Mouse (Mus musculus) inflammation-experienced regulatory T-cells, adult 6 months (primary cell): ENCODE measurements around the gene Scd4. TPM values are rescaled to one million over a fixed set of nuclear protein-coding genes. Genes with fewer than 3 reads are reported as not detected.
"Not testable (repeated sequence)": the region's sequence is repeated elsewhere in the genome, so short reads cannot be mapped to it uniquely, and the experiment has no call there.

ENCODE experiments used
- ATAC-seq: one replicate; pipeline ENCODE4 v1.8.0; 2017
- polyA plus RNA-seq, 3 experiments: library from polyadenylated mRNA; unstranded; fragments of 100-300 nt; shearing (Covaris generic); gene quantifications; one replicate each; pipeline ENCODE4 v1.2.1; 2017

The Scd4 gene
- polyA plus RNA-seq, 3 experiments from 2014 or later, result 0.29 to 0.81 (median 0.55) TPM

DNA sequence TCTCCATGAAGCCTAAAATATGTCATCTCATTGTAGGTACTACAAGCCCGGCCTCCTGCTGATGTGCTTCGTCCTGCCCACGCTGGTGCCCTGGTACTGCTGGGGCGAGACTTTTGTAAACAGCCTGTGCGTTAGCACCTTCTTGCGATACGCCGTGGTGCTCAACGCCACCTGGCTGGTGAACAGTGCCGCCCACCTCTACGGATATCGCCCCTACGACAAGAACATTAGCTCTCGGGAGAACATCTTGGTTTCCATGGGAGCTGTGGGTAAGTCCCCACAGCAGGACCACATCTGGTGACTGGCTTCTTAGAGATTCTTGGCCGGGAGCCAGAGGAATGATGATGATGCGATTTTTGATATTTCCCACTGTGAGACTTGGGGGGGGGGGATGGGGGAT is 31.7 kb upstream of the Scd4 start:
- peak; percentile 63 for ATAC-seq

DNA sequence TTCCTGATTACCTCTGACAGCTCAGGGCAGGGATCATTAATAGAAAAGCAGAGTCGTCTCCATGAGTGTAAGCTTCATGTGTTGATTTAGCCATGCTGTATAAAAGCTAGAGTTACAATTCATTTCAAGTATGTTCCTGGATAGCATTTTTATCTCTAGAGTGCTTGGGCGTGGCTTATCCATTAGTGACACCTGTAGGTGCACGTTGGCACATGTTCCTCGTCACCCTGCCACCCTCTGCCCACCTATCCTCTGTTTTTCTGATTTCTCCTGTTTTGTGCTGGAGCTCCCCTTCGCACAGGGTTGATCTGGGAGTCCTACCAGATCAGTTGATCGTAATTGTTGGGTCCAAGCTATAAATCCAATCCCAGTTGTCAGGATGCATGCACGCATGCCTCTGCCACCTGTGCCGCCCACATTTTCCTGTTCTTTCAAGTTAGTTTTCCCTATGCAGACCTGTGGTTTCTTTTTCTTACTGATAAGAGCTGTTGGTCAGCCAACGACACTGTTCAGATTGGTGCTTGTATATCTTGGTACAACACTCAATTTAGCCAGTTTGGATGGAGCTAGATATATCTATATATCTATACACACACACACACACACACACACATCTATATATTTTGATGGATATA is 31.1 kb upstream of the Scd4 start:
- ATAC-seq, result no peak

DNA sequence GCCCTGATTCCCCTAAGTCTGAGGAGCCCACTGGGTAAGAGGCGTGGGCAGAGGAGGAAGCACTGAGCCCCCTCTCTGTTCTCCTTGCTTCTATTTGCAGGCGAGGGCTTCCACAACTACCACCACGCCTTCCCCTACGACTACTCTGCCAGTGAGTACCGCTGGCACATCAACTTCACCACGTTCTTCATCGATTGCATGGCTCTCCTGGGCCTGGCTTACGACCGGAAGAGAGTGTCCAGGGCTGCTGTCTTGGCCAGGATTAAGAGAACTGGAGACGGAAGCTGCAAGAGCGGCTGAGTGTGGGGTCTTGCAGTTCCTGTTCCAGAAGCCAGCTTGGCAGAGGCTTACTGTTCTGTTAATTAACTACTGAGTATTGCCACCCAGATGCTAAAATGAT is 30.0 kb upstream of the Scd4 start:
- ATAC-seq, result no peak

DNA sequence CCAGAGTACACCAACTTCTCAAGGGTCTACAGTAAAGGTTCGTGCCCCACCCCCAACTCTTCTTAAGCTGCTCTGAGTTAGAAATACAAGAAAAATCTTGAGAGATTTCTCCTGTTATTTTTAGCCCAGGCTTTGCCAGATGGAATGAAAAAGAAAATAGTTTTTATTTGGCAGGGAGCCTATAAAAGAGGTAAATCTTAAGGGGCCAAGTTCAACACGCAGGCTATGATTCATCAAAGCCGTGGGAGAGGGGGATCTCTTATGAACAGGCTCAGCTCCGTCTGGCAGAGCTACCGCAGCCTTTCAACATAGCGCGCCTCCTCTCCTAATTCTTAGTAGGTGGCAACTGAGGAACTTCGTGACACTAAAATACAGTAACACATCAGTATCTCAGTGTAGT is 29.4 kb upstream of the Scd4 start:
- no peak for ATAC-seq

DNA sequence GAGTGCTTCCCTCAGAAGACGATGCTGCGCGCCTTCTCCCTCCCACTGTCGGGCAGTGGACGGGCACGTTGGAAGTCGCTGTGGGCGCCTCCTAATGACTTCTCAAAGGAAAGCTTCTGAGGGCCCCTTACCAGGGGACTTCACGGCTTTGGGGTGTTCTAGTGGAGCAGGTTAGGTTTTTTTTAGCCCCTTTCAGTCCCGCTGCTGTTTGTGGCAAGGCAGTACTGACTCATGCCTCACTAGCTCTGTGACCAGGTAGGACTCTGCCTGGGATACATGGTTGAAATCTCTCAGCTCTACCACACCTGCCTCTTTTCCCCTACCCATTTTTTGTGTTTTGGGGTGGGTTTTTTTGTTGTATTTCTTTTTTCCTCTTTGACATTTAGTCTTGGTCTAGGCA is 28.5 kb upstream of the Scd4 start:
- no peak for ATAC-seq

DNA sequence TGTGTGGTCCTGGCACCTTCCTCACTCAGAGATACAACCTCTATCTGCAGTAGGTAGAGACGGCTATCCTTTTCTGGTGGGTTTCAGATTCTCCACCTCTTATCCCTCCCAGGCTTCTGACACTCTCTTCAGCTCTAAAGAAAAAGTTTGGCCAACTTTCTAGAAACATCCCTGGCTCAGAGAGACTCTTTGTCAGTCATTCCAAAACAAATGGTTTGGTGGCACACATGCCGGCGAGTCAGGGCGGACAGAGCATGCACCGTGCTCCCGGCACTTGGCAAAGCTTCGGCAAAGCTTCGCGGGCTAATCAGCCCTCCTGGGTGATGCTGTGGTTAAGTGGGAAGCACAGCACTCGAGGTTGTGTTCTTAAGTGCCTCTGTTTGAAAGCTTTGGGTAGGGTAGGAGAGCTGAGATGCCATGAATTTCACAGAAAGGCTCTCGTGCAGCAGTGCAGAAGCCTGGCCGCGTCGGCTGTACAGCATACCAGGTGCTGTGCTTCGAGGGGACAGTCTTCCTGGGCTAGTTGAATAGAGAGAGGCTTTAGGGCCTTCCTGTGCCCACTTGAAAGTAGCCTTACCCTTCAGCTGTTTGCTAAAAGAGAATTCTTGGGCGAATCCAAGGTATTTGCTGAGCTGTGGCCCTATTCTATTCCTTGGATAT is 27.9 kb upstream of the Scd4 start:
- ATAC-seq, result no peak

DNA sequence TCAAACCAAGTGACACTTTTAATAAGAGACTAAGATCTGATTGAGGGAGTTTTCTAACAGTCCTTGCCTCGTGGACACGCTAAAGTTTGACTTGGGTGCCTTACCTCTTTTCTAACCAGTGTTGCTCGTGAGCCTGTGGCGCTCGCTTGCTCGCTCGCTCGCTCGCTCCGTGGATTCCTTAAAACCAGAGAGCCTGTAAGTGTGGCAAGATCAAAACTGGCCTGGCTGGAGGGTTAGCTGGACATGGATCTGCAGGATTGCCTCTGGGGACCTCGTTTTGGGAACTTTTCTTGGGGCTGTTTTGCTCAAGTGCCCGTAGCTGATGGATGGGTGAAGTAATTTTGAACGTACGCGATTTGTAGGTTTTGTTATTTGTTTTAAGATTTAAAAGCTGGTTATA is 27.2 kb upstream of the Scd4 start:
- no peak for ATAC-seq

DNA sequence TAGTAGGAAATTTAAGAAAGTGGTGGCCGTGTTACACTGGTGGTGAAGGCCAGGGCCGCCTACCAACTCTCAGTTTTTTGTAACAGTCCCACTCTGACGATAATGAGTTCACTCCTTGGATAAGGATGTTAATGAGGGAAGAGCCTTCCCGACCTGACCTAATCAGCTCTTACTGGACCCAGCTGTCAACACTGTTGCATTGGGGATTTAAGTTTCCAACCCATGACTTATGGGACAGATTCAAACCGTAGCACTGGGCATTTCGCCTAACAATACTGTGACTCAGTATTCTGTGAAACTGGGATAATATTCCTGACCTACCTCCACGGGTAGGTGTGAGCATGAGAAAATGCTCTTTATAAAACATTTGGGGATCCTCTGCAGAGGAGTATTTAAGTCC is 26.7 kb upstream of the Scd4 start:
- no peak for ATAC-seq

DNA sequence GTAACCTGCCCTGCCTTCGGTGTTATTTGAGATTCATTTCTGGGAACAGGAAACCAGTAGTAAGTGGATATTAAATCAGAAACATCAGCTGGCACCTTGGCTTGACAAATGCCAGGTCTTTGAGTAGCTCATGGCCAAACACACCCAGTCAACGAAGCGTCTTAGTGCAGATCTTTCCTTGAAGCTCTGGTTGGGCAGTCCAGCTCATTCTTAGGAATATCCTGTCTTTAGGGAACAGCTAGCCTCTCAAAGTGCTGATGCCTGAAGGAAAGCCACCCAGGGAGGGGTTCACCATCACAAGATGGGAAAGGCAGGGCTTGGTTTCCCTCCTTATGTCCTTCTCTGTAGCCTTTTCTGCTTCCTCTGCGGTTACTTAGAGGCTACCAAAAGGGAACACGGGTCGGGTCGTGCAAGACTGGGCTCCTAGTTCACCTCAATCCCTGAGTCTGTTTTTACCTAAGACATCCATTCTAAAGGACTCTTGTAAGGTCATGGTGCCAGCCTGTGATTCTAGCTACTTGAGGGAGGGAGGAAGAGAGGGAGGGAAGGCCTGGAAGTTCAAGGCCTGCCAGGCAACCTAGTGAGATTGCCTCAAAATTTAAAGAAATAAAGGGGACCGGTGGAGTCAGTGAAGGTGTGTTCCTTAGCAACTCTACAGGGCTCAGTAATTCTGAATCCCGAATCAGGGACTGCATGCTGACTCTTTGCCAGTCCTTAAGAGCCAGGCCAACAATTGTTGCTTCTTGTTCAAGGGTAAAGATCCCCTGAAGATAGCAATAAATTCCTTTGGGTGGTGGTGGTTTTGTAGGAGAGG is 25.6 kb upstream of the Scd4 start:
- no peak for ATAC-seq

DNA sequence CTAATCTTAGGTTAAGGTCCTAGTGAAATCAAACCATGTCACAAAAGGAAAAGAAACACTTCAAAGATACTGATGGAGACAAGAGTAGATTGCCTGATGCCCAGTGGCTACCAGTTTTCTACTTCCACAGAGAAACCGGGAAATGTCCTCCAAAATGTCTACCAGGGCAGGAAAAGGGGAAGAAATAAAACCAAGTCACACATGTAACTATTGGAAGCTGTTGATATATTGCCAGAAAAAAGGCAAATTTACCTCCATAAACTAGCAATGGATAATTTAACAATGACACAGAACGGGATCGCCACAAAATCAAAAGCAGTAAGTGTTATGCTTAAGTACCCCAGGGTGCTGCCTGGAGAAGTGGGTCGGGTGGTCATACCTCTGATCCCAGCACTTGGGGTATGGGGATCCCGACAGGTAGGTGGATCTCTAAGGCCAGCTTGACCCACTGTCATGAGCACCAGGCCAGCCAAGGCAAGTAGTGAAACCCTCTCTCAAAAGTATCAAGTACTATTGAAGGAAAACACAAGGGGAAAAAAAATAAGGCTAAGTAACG is 24.9 kb upstream of the Scd4 start:
- no peak for ATAC-seq

DNA sequence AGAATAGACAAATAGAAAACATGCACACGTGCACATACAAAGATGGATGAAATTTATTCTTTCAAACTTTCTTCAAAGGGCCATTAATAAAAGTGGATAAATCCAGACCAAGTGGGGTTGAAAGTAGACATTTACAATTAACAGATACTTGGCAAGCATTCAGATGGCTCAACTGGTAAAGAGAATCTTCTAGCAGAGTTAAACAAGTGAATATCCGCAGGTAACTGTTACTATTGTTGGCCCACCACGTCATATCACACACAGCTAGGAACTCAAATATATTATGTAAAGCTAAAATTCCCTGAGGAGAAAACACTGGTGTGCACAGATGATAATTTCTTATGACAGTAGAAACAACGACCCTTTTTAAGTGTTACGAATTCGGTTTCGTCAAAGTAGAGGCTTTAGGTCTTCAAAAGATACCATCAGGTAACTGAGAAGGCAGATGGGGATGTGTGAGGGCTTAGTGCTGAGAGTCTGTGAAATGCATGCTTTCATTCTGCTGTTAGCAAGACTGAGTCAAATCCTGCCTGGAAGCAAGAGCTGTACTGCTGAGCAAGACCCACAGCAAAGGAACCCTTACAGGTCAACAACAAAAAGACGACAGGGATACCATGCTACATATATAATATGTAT is 24.2 kb upstream of the Scd4 start:
- ATAC-seq, result no peak

DNA sequence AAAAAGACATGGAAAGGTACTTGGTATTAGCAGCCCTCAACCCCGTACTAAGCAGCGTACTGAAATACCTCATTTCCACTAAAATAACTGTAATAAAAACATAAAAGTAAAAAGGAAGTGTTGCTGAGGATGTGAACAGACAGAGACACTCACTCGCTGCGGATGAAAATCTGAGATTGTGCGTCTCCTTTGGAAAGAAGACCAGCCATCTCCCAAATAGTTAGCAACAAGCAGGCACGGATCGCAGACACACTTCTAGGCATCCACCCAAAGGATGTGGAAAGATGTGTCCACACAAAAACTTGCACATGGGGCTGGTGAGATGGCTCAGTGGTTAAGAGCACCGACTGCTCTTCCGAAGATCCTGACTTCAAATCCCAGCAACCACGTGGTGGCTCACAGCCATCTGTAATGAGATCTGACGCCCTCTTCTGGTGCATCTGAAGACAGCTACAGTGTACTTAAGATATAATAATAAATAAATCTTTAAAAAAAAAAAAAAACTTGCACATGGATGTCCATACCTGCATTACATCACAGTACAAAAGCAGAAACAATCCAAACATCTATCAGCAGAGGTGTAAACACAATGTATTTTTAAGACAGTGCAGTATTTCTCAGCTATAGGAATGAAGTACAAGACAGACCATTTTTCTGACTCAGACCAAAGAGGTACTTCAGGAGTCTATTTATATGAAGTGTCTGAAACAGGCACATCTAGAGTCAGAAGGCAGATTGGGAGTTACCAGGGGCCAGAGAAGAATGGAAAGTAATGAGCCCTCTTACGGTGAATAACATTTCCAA is 23.3 kb upstream of the Scd4 start:
- no peak for ATAC-seq

DNA sequence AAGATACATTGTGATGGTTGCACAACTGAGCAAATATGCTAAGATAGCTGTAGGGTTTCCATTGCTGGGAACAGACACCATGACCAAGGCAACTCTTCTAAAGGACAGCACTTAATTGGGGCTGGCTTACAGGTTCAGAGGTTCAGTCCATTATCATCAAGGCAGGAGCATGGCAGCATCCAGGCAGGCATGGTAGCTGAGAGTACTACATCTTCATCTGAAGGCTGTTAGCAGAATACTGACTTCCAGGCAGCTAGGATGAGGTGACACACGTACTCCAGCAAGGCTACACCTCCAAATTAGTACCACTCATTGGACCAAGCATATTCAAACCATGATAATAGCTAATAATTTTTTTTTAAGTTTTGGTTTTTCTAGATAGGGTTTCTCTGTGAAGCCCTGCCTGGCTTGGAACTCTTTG is 22.7 kb upstream of the Scd4 start:
- ATAC-seq, result not testable (repeated sequence)

DNA sequence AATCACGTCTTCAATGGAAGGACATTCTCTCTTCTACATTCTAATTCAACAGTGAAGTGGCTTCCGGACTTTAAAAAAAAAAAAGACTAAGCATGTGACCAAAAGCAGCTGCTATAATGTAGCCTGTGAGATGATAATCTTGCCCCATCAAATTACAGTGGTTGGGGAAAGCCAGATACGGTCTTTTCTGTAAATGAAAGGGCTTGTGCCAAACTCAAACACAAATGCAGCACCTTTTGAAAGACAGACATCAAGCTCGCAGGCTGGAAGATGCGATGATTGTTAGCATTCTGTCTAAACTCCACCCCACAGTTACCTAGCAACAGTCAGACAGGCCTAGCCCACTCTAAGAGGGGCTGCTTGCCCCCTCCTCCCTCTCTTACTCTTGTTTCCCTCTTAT is 22.1 kb upstream of the Scd4 start:
- ATAC-seq, result peak; percentile 52

DNA sequence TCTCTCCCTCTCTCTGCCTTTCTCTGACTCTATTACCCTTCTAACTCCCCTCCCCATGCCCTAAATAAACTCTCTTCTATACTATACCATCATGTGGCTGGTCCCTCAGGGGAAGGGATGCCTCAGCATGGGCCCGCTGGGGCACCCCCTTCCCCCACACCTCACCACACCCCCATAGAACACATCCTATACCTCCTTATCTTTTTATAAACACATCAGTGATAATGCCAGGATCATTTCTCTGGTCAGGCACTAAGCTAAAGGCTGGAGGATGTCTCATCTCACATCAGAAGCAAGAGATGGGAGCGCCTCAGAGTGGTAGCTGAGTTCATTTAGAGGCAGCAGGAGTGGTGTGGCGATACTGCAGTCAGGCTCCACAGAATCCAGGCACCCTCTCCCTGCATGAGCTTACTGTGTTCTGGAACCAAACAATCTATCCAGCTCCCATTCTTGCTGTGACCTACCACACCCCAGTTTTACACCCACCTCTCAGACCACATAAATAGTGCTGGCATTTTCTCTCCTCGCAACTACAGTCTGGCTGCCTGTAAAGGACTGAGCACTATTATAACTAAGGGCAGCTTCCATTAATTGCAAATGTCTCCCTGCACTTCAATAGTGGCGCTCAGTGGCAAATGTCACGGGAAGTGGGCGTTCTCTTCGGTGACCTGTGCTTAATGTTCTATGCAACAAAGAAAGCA is 21.4 kb upstream of the Scd4 start:
- ATAC-seq, result no peak

DNA sequence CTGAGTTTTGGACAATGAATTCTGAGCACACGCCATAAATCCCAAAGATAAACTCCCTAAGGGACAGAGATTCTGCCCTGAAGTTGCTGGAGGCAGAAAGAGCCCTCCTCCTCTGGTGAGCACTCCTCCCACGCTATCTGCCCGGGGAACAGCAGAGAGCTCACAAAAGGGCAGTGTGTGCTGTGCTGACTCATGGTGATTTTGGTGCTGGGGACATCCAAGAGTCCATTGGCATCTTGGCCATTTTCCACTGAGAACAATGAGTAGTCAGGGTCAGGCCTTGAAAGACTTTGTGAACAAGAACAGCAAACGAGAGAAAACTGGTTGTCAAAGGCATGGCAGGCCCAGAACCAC is 20.9 kb upstream of the Scd4 start:
- ATAC-seq, result no peak

DNA sequence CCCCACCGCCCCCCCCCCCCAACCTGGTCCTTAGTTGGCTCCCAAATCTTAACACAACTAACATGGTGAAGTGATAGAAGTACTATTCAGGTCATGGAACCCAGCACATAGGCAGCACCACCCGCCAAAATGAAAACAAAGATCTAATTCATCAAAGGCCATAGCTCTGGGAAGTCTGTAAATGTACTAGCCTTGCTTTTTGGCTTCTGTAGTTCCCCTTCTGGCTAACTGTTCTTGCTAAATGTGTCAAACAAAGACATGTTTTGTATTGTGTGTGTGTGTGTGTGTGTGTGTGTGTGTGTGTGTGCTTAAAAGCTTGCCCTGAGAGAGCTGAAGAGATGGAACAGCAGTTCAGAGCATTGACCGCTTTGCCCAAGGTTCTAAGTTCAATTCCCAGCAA is 19.8 kb upstream of the Scd4 start:
- no peak for ATAC-seq

DNA sequence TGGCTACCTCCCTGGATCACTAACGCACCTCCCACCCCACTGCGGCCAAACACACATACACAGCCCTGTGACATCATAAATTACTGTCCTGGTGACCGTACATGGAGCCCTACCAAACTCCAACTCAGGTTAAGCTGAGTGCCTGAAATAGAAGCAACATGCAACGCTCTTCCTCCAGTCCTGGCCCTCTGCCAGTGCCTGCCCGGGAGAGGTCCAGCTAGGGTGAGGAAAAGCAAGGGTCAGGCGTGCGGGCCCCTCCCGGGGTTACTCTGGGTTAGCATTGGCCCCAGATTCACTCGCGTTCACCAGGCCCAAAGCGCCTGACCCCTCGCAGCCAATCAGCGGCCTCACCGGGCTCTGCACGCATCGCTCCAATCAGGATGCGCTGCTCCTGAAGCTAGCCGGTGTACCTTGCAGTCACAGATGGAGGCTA is 18.5 kb upstream of the Scd4 start:
- peak; percentile 78 for ATAC-seq

DNA sequence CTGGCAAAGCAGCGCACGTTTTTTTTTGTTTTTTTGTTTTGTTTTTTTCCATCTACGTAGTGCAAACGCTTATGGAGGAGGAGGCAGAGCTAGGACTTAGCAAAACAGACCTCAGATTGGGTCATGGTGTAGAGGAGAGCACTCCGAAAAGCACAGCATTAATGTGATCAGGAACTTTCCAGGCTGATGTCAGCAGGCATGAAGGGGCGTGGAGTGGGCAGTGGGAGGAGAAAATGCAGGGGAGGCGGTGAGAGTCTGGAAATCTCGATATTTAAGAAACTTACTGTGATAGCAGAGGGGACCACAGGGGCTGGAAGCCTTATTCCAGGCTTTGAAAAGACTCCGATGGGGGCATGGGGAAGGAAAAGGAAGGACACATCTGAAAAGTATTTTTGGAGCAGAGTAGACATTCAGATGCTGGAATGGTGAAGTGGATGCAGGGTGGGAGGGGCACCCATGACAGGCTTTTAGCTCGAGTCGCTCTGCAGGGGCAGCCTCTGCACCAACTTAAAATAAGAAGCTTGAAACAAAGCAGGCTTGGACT is 17.9 kb upstream of the Scd4 start:
- peak; percentile 57 for ATAC-seq

DNA sequence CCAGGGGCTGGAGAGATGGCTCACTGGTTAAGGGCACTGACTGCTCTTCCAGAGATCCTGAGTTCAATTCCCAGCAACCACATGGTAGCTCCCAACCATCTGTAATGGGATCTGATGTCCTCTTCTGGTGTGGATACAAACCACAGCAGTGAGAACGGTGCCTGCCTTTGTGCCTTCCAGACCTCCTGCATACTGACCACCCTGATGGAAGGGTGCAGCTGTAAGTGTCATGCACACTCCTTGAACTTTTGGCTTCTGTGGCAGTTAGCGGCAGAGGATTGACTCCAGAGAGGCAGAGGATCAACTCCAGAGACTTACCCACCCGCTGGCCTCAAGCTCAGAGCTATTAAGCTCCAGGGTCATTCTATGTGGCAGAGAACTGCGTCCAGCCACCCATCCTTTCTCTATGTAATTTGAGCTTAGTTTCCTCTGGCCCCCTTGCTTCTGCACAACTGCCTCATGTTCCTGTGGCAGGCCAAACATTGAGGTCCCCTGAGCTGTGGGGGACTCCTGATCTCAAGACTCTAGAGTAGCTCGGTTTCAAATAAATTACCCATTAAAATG is 16.1 kb upstream of the Scd4 start:
- no peak for ATAC-seq

DNA sequence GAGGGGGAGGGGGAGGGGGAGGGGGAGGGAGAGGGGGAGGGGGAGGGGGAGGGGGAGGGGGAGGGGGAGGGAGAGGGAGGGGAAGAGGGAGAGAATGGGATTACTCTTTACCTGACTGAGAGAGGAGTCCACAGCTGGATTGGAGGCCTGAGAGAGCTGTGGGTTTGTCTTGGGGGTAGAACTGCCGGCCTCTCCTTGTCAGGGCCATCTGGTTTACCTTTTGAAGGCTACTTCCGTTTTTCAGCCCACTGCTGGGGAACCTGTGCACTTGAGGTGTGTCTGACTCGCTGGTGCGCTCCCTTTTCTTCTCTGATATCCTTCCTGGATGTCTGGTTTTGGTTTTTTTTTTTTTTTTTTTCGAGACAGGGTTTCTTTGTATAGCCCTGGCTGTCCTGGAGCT is 15.5 kb upstream of the Scd4 start:
- ATAC-seq, result no peak
